Mouse (Mus musculus) neural tube, embryonic 14.5 days (tissue): ENCODE data around the gene Pnpla3. TPM values are rescaled to one million over a fixed set of nuclear protein-coding genes. Genes with fewer than 3 reads are reported as not detected.

ENCODE experiments used
- ATAC-seq: fragments of 200-750 bp; cut with Nextera tagmentation; 2 replicates; pipeline ENCODE4 v1.8.0; 2017; ENCODE audit warnings: low read depth, mild to moderate bottlenecking, moderate TSS enrichment, moderate library complexity
- H3K27ac ChIP-seq: fragments of 300-500 bp; sonication (generic); 2 replicates; pipeline ENCODE4 v1.5.1; 2014; ENCODE audit warnings: low read depth, mild to moderate bottlenecking, control low read depth, low read length, moderate library complexity, mixed read lengths
- H3K27me3 ChIP-seq: fragments of 300-500 bp; sonication (generic); 2 replicates; pipeline ENCODE4 v1.6.1; 2014; ENCODE audit warnings: low read length; ENCODE audit not compliant: control insufficient read depth, insufficient read depth
- H3K36me3 ChIP-seq: fragments of 300-500 bp; sonication (generic); 2 replicates; pipeline ENCODE4 v1.6.1; 2014; ENCODE audit warnings: low read length, mixed read lengths; ENCODE audit not compliant: control insufficient read depth, insufficient read depth
- H3K4me1 ChIP-seq: fragments of 300-500 bp; sonication (generic); 2 replicates; pipeline ENCODE4 v1.6.1; 2014; ENCODE audit warnings: low read length; ENCODE audit not compliant: control insufficient read depth, insufficient read depth
- H3K4me2 ChIP-seq: fragments of 300-500 bp; sonication (generic); 2 replicates; pipeline ENCODE4 v1.6.1; 2014; ENCODE audit warnings: mild to moderate bottlenecking, low read depth, low read length, control low read depth
- H3K4me3 ChIP-seq: fragments of 300-500 bp; sonication (generic); 2 replicates; pipeline ENCODE4 v1.5.1; 2014; ENCODE audit warnings: low read depth, low read length, control low read depth, mixed read lengths
- H3K9ac ChIP-seq: fragments of 300-500 bp; sonication (generic); replicated peaks from 2 replicates; pipeline ENCODE4 v1.6.1; 2014; ENCODE audit warnings: low read depth, mild to moderate bottlenecking, control low read depth, low read length, mixed read lengths
- H3K9me3 ChIP-seq: fragments of 300-500 bp; sonication (generic); 2 replicates; pipeline ENCODE4 v1.6.1; 2016; ENCODE audit warnings: low read length; ENCODE audit not compliant: control insufficient read depth
- WGBS: fragments of 180-500 bp; shearing (Covaris S2); extraction: QIAGEN DNeasy Blood & Tissue Kit; methylation state at CpG from one replicate; pipeline ENCODE4 v1.1.7; 2014; 5-methylcytosine and 5-hydroxymethylcytosine counted together
- polyA plus RNA-seq: library from polyadenylated mRNA; unstranded; fragments of >200 nt; fragmentation: Nextera tagmentation; extraction: Ambion mirVana; gene quantifications from 2 replicates; pipeline ENCODE4 v1.2.1, GENCODE M21; 2014

The Pnpla3 gene
- polyA plus RNA-seq, 1 experiment from 2014 or later = 6.1 TPM

- Histone ChIP-seq H3K4me3 (no peak overlapping the region; the same call in 1 of the 2 replicates), H3K4me2 (peak overlapping the region; percentile 94), H3K36me3 (no peaks in the 10 kb centered on the region), H3K9ac (no peak overlapping the region), H3K27ac (peak overlapping the region; percentile 80; the same call in 1 of the 2 replicates), H3K9me3 (no peaks in the 10 kb centered on the region), H3K4me1 (peaks cover 10% of the 10 kb centered on the region; the same call in 1 of the 2 replicates), H3K27me3 (no peaks in the 10 kb centered on the region)
- WGBS = 66% methylated on average over 6 of the region's 6 CpGs
- no peak for ATAC-seq
Observed at GRCm38 (mm10) chr15:84166818-84167217, 819 bp upstream of the Pnpla3 start.

- Histone ChIP-seq H3K36me3 (no peaks in the 10 kb centered on the region), H3K9me3 (no peaks in the 10 kb centered on the region), H3K4me3 (peak overlapping the region; percentile 53), H3K27ac (peak overlapping the region; percentile 80), H3K4me1 (peaks cover 10% of the 10 kb centered on the region; the same call in 1 of the 2 replicates), H3K4me2 (peak overlapping the region; percentile 94), H3K9ac (peak overlapping the region; percentile 71), H3K27me3 (no peaks in the 10 kb centered on the region)
- peak; percentile 53 for ATAC-seq
- under 1% methylated on average over 28 of the region's 28 CpGs for WGBS
Observed at GRCm38 (mm10) chr15:84168170-84169161, 829 bp downstream of the Pnpla3 start.

GRCm38 (mm10) chr15:84169511-84169910 lies 1.9 kb downstream of the Pnpla3 start:
- Histone ChIP-seq H3K36me3 (no peaks in the 10 kb centered on the region), H3K27ac (no peak overlapping the region), H3K9ac (no peak overlapping the region), H3K4me3 (no peak overlapping the region), H3K4me2 (no peak overlapping the region; the same call in 1 of the 2 replicates), H3K27me3 (no peaks in the 10 kb centered on the region), H3K4me1 (peaks cover 10% of the 10 kb centered on the region; the same call in 1 of the 2 replicates), H3K9me3 (no peaks in the 10 kb centered on the region)
- 82% methylated on average over 1 of the region's 1 CpGs for WGBS
- ATAC-seq = no peak

GRCm38 (mm10) chr15:84171166-84171565 lies 3.5 kb downstream of the Pnpla3 start:
- no peak overlapping the region for H3K4me3 ChIP-seq
- H3K27me3 ChIP-seq = no peaks in the 10 kb centered on the region
- no peaks in the 10 kb centered on the region for H3K36me3 ChIP-seq
- no peak overlapping the region for H3K4me2 ChIP-seq
- H3K9me3 ChIP-seq = no peaks in the 10 kb centered on the region
- H3K27ac ChIP-seq = no peak overlapping the region
- ATAC-seq = no peak
- 87% methylated on average over 7 of the region's 7 CpGs for WGBS
- peaks cover 10% of the 10 kb centered on the region; the same call in 1 of the 2 replicates for H3K4me1 ChIP-seq
- H3K9ac ChIP-seq = no peak overlapping the region

- no peaks in the 10 kb centered on the region for H3K4me1 ChIP-seq
- H3K36me3 ChIP-seq = no peaks in the 10 kb centered on the region
- no peaks in the 10 kb centered on the region for H3K27me3 ChIP-seq
- H3K4me3 ChIP-seq = no peak overlapping the region
- H3K9ac ChIP-seq = no peak overlapping the region
- no peak overlapping the region for H3K27ac ChIP-seq
- WGBS = 94% methylated on average over 9 of the region's 9 CpGs
- ATAC-seq = no peak
- no peaks in the 10 kb centered on the region for H3K9me3 ChIP-seq
- H3K4me2 ChIP-seq = no peak overlapping the region
Observed at GRCm38 (mm10) chr15:84178733-84179132, 11.1 kb downstream of the Pnpla3 start.

- Histone ChIP-seq H3K9ac (no peak overlapping the region), H3K9me3 (no peaks in the 10 kb centered on the region), H3K4me3 (no peak overlapping the region), H3K36me3 (no peaks in the 10 kb centered on the region), H3K27ac (no peak overlapping the region), H3K4me2 (no peak overlapping the region), H3K4me1 (no peaks in the 10 kb centered on the region), H3K27me3 (no peaks in the 10 kb centered on the region)
- WGBS = 63% methylated on average over 6 of the region's 6 CpGs
- ATAC-seq = no peak
Observed at GRCm38 (mm10) chr15:84182000-84182399, 14.4 kb downstream of the Pnpla3 start.

- Histone ChIP-seq H3K9ac (no peak overlapping the region), H3K4me2 (no peak overlapping the region), H3K4me3 (no peak overlapping the region), H3K27me3 (no peaks in the 10 kb centered on the region), H3K9me3 (no peaks in the 10 kb centered on the region), H3K4me1 (no peaks in the 10 kb centered on the region), H3K27ac (no peak overlapping the region), H3K36me3 (no peaks in the 10 kb centered on the region)
- ATAC-seq = no peak
- 35% methylated on average over 1 of the region's 1 CpGs for WGBS
Observed at GRCm38 (mm10) chr15:84183967-84184366, 16.3 kb downstream of the Pnpla3 start.

DNA sequence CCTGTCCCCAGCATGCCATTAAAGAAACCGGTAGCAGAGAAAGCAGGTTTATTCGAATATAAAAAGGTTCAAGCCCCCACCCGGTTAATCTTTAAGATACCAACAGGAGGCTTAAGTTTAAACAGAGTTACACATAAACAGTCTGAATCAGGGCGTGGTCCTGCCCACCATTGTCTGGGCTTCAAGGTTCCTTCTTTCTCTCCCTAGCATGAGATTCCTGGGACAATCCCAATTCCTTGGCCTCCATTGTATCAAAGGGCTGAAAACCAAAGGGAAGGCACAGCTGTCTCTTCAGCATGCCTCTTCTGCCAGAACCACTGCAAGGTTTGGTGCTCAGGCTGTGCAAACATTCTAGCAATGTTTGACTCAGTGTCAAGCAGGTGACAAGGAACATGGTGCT lies 18.6 kb downstream of the Pnpla3 start:
- H3K36me3 ChIP-seq = no peaks in the 10 kb centered on the region
- no peaks in the 10 kb centered on the region for H3K9me3 ChIP-seq
- H3K9ac ChIP-seq = no peak overlapping the region
- H3K27ac ChIP-seq = no peak overlapping the region
- no peak overlapping the region for H3K4me3 ChIP-seq
- no peak overlapping the region for H3K4me2 ChIP-seq
- no peak for ATAC-seq
- no peaks in the 10 kb centered on the region for H3K4me1 ChIP-seq
- no peaks in the 10 kb centered on the region for H3K27me3 ChIP-seq
- 70% methylated on average over 4 of the region's 4 CpGs for WGBS

- H3K27me3 ChIP-seq = no peaks in the 10 kb centered on the region
- no peak overlapping the region for H3K27ac ChIP-seq
- ATAC-seq = no peak
- H3K4me3 ChIP-seq = no peak overlapping the region
- no peaks in the 10 kb centered on the region for H3K9me3 ChIP-seq
- WGBS = 68% methylated on average over 2 of the region's 2 CpGs
- no peaks in the 10 kb centered on the region for H3K36me3 ChIP-seq
- no peak overlapping the region for H3K4me2 ChIP-seq
- H3K9ac ChIP-seq = no peak overlapping the region
- 0 out of 2 replicates have a peak, but pooled peaks cover 4% of the 10 kb centered on the region for H3K4me1 ChIP-seq
Observed at GRCm38 (mm10) chr15:84188887-84189530, 21.4 kb downstream of the Pnpla3 start.
